In the genomic region with DNA sequence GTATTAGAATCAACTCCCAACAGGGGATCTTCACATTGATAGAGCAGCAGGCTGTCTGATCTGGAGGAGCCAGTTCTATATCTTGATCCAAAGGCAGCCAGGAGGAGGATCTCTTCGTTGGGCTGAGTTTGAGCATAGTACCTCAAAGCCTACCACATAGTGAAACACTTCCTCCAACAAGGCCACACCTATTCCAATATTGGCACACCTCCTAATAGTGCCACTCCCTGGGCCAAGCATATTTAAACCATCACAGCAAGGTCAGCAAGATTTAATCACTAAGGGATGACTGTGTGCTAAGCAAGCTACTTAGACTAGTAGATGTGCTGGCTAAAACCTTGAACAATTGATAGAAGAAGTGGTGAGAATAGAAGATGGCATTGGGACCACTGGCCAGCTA, we compare ENCODE assay signal across 24 mouse cellular contexts.
"Had no signal": no experiment of that assay in that cellular context is flagged by ENCODE, and none has a peak within 500 bp of the region (broad histone marks: within the 10 kb centered on the region; RNA-seq: fewer than 3 reads in every experiment).

No protein-coding gene starts in this region.

- H3K4me2 ChIP-seq: intestine, embryonic 15.5 days; limb, embryonic 13.5 days; liver, embryonic 12.5 days; liver, embryonic 15.5 days; lung, embryonic 15.5 days; midbrain, embryonic 11.5 days; neural tube, embryonic 12.5 days; neural tube, embryonic 15.5 days had no signal

- H3K9ac ChIP-seq: intestine, embryonic 15.5 days; limb, embryonic 13.5 days; liver, embryonic 12.5 days; liver, embryonic 15.5 days; lung, embryonic 15.5 days; neural tube, embryonic 12.5 days; neural tube, embryonic 15.5 days had no signal

- H3K4me1 ChIP-seq: intestine, embryonic 15.5 days; limb, embryonic 10.5 days; limb, embryonic 13.5 days; liver, embryonic 12.5 days; liver, embryonic 15.5 days; lung, embryonic 15.5 days; neural tube, embryonic 12.5 days; neural tube, embryonic 15.5 days had no signal

- H3K36me3 ChIP-seq: intestine, embryonic 15.5 days; limb, embryonic 10.5 days; limb, embryonic 13.5 days; liver, embryonic 12.5 days; liver, embryonic 15.5 days; lung, embryonic 15.5 days; neural tube, embryonic 12.5 days; neural tube, embryonic 15.5 days had no signal

- H3K27ac ChIP-seq: intestine, embryonic 15.5 days; layer of hippocampus, adult 2 months; limb, embryonic 10.5 days; limb, embryonic 13.5 days; liver, embryonic 12.5 days; liver, embryonic 15.5 days; lung, embryonic 15.5 days; neural tube, embryonic 12.5 days; neural tube, embryonic 15.5 days had no signal

- ATAC-seq: intestine, embryonic 15.5 days; liver, embryonic 12.5 days had no signal

- H3K9me3 ChIP-seq: intestine, embryonic 15.5 days; limb, embryonic 10.5 days; limb, embryonic 13.5 days; liver, embryonic 12.5 days; liver, embryonic 15.5 days; lung, embryonic 15.5 days; neural tube, embryonic 12.5 days; neural tube, embryonic 15.5 days had no signal

- H3K4me3 ChIP-seq: intestine, embryonic 15.5 days; layer of hippocampus, adult 2 months; limb, embryonic 10.5 days; limb, embryonic 13.5 days; liver, embryonic 12.5 days; liver, embryonic 15.5 days; lung, embryonic 15.5 days; neural tube, embryonic 12.5 days; neural tube, embryonic 15.5 days had no signal

- DNase-seq: kidney, adult 11 months; kidney, adult 9 months; kidney, postnatal 14 days; kidney, postnatal 4 days; layer of hippocampus, adult 9-11 months; liver; lung, adult 18-20 months; lung, postnatal 14 days; lung, postnatal 4 days; midbrain, embryonic 14.5 days; right cerebral cortex, adult 18-20 months; right cerebral cortex, postnatal 14 days; right cerebral cortex, postnatal 4 days; thymus, postnatal 25 days had no signal

- H3K27me3 ChIP-seq: intestine, embryonic 15.5 days; limb, embryonic 13.5 days; liver, embryonic 12.5 days; liver, embryonic 15.5 days; lung, embryonic 15.5 days; neural tube, embryonic 12.5 days; neural tube, embryonic 15.5 days had no signal
